Mouse (Mus musculus): ENCODE measurements around the gene Unc79. TPM values are rescaled to one million over a fixed set of nuclear protein-coding genes. Genes with fewer than 3 reads are reported as not detected.

Unc79 gene
- polyA plus RNA-seq, 1 experiment: 0.13 TPM

- no peak for DNase-seq
- Histone ChIP-seq H3K4me1 (ENCODE audit: control insufficient read depth, insufficient read depth, low read length) (no peaks in the 10 kb centered on the region), H3K27ac (ENCODE audit: insufficient read depth, low read depth, low read length) (no peak overlapping the region), H3K4me3 (ENCODE audit: insufficient read depth, low read depth, low read length) (no peak overlapping the region), H3K27me3 (replicated peaks; ENCODE audit: control insufficient read depth, insufficient read depth, low read length) (no peaks in the 10 kb centered on the region; the same call in 1 of the 2 replicates), H3K36me3 (ENCODE audit: control insufficient read depth, insufficient read depth, low read length) (no peaks in the 10 kb centered on the region)
- WGBS: 74% methylated on average over 10 of the region's 10 CpGs
- no peak for TF ChIP-seq CTCF (conservative IDR thresholded peaks at IDR 0.05; ENCODE audit: insufficient read depth, insufficient read length, low read depth, low read length)
- no peak for TF ChIP-seq POLR2A (IDR thresholded peaks at IDR 0.05; ENCODE audit: low read depth, low read length)
Observed at GRCm38 (mm10) chr12:103060791-103061190, 112.1 kb downstream of the Unc79 start.

GRCm38 (mm10) chr12:103062133-103062532 lies 113.5 kb downstream of the Unc79 start:
- H3K27ac ChIP-seq (ENCODE audit: insufficient read depth, low read depth, low read length): no peak overlapping the region
- WGBS: 75% methylated on average over 4 of the region's 4 CpGs
- no peaks in the 10 kb centered on the region for H3K4me1 ChIP-seq (ENCODE audit: control insufficient read depth, insufficient read depth, low read length)
- no peak overlapping the region for H3K4me3 ChIP-seq (ENCODE audit: insufficient read depth, low read depth, low read length)
- H3K27me3 ChIP-seq (replicated peaks; ENCODE audit: control insufficient read depth, insufficient read depth, low read length): no peaks in the 10 kb centered on the region; the same call in 1 of the 2 replicates
- TF ChIP-seq POLR2A (IDR thresholded peaks at IDR 0.05; ENCODE audit: low read depth, low read length): no peak
- no peak for TF ChIP-seq CTCF (conservative IDR thresholded peaks at IDR 0.05; ENCODE audit: insufficient read depth, insufficient read length, low read depth, low read length)
- no peaks in the 10 kb centered on the region for H3K36me3 ChIP-seq (ENCODE audit: control insufficient read depth, insufficient read depth, low read length)
- DNase-seq: no peak

DNA sequence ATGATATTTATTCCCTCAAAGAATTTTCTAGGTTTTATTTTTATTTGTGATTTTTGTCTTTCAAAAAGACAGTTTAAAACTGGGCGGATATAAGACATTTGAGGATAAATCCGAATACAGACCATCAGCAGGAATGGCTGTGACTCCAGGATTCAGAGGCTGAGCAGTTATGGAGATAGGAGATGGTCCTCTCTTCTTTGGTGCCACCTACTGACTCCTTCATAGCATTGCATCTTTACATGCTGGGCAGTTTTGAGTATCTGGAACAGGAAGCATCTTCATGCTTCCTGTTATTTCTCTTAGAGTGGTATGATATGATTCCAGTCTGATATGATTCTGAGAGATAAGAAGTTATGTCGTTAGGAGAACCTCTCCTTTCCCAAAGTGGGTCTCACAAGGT lies 116.3 kb downstream of the Unc79 start:
- no peaks in the 10 kb centered on the region; the same call in 1 of the 2 replicates for H3K27me3 ChIP-seq (replicated peaks; ENCODE audit: control insufficient read depth, insufficient read depth, low read length)
- H3K36me3 ChIP-seq (ENCODE audit: control insufficient read depth, insufficient read depth, low read length): no peaks in the 10 kb centered on the region
- no peak overlapping the region for H3K4me3 ChIP-seq (ENCODE audit: insufficient read depth, low read depth, low read length)
- H3K4me1 ChIP-seq (ENCODE audit: control insufficient read depth, insufficient read depth, low read length): no peaks in the 10 kb centered on the region
- no peak overlapping the region for H3K27ac ChIP-seq (ENCODE audit: insufficient read depth, low read depth, low read length)
- DNase-seq: peak; percentile 44
- TF ChIP-seq CTCF (conservative IDR thresholded peaks at IDR 0.05; ENCODE audit: insufficient read depth, insufficient read length, low read depth, low read length) (peak; percentile 62), POLR2A (IDR thresholded peaks at IDR 0.05; ENCODE audit: low read depth, low read length) (no peak)
- 8% methylated on average over 3 of the region's 3 CpGs for WGBS

DNA sequence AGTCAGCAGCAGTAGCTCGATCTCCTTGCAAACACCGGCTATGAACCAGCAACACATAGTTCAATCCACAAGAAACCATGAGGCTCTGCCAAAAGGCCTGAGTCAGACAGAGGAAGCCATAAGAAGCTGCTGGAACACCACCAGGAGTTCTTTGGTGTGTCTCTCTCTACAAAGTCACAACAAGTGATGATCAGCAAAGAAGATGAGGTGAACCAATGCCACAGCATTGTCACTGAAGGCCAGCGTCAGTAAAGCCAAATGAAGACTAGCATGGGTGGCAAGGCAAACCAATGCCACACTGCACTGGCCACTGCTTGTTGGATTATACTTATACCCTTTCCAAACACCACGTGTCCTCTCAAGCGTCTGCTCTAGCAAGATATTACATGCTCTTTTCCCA lies 119.5 kb downstream of the Unc79 start:
- DNase-seq: no peak
- Histone ChIP-seq H3K27ac (ENCODE audit: insufficient read depth, low read depth, low read length) (no peak overlapping the region), H3K36me3 (ENCODE audit: control insufficient read depth, insufficient read depth, low read length) (no peaks in the 10 kb centered on the region), H3K4me1 (ENCODE audit: control insufficient read depth, insufficient read depth, low read length) (no peaks in the 10 kb centered on the region), H3K27me3 (replicated peaks; ENCODE audit: control insufficient read depth, insufficient read depth, low read length) (no peaks in the 10 kb centered on the region; the same call in 1 of the 2 replicates), H3K4me3 (ENCODE audit: insufficient read depth, low read depth, low read length) (no peak overlapping the region)
- no peak for TF ChIP-seq CTCF (conservative IDR thresholded peaks at IDR 0.05; ENCODE audit: insufficient read depth, insufficient read length, low read depth, low read length)
- TF ChIP-seq POLR2A (IDR thresholded peaks at IDR 0.05; ENCODE audit: low read depth, low read length): no peak
- WGBS: 89% methylated on average over 5 of the region's 5 CpGs

DNA sequence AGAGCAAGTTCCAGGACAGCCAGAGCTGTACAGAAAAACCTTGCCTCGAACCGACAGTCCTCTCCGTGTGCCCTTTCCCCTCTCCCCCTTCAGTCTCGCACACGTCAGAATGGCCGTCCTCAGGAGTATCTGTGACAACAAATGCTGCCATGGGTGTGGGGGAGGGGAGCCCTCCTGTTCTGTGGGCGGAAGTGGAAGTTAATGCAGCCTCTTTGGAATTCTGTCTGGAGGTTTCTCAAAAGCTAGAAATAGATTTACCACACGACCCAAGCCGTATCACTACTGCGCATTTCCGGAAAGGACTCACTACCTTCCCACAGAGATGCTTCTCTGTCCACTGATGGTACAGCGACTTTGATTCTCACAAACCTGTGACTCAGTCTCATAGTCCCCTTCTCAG lies 120.9 kb downstream of the Unc79 start:
- Histone ChIP-seq H3K27ac (ENCODE audit: insufficient read depth, low read depth, low read length) (no peak overlapping the region), H3K36me3 (ENCODE audit: control insufficient read depth, insufficient read depth, low read length) (no peaks in the 10 kb centered on the region), H3K27me3 (replicated peaks; ENCODE audit: control insufficient read depth, insufficient read depth, low read length) (no peaks in the 10 kb centered on the region), H3K4me1 (ENCODE audit: control insufficient read depth, insufficient read depth, low read length) (no peaks in the 10 kb centered on the region), H3K4me3 (ENCODE audit: insufficient read depth, low read depth, low read length) (no peak overlapping the region)
- DNase-seq: no peak
- 38% methylated on average over 12 of the region's 12 CpGs for WGBS
- no peak for TF ChIP-seq POLR2A (IDR thresholded peaks at IDR 0.05; ENCODE audit: low read depth, low read length)
- no peak for TF ChIP-seq CTCF (conservative IDR thresholded peaks at IDR 0.05; ENCODE audit: insufficient read depth, insufficient read length, low read depth, low read length)

GRCm38 (mm10) chr12:103073953-103074352 lies 125.3 kb downstream of the Unc79 start:
- no peak overlapping the region for H3K4me3 ChIP-seq (ENCODE audit: insufficient read depth, low read depth, low read length)
- no peaks in the 10 kb centered on the region for H3K36me3 ChIP-seq (ENCODE audit: control insufficient read depth, insufficient read depth, low read length)
- DNase-seq: no peak
- H3K27me3 ChIP-seq (replicated peaks; ENCODE audit: control insufficient read depth, insufficient read depth, low read length): no peaks in the 10 kb centered on the region
- TF ChIP-seq CTCF (conservative IDR thresholded peaks at IDR 0.05; ENCODE audit: insufficient read depth, insufficient read length, low read depth, low read length) (no peak), POLR2A (IDR thresholded peaks at IDR 0.05; ENCODE audit: low read depth, low read length) (no peak)
- H3K4me1 ChIP-seq (ENCODE audit: control insufficient read depth, insufficient read depth, low read length): no peaks in the 10 kb centered on the region
- 93% methylated on average over 4 of the region's 4 CpGs for WGBS
- no peak overlapping the region for H3K27ac ChIP-seq (ENCODE audit: insufficient read depth, low read depth, low read length)

DNA sequence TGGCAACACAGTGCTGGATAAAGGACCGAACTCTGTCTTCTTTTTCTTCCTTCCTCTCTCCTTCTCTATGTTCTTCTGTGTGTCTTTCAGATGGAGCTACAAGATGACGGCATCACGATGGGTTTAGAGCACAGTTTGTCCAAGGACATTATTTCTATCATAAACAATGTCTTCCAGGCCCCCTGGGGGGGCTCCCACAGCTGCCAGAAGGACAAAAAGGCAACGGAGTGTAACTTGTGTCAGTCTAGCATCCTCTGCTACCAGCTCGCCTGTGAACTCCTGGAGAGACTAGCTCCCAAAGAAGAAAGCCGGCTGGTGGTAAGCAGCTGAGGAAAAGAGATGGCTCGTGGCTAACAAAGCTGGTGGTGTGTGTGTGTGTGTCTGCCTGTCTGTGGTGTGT lies 130.1 kb downstream of the Unc79 start:
- no peaks in the 10 kb centered on the region for H3K27me3 ChIP-seq (replicated peaks; ENCODE audit: control insufficient read depth, insufficient read depth, low read length)
- no peak for DNase-seq
- H3K4me1 ChIP-seq (ENCODE audit: control insufficient read depth, insufficient read depth, low read length): no peaks in the 10 kb centered on the region
- TF ChIP-seq CTCF (conservative IDR thresholded peaks at IDR 0.05; ENCODE audit: insufficient read depth, insufficient read length, low read depth, low read length) (no peak), POLR2A (IDR thresholded peaks at IDR 0.05; ENCODE audit: low read depth, low read length) (no peak)
- 55% methylated on average over 7 of the region's 7 CpGs for WGBS
- no peaks in the 10 kb centered on the region for H3K36me3 ChIP-seq (ENCODE audit: control insufficient read depth, insufficient read depth, low read length)
- H3K27ac ChIP-seq (ENCODE audit: insufficient read depth, low read depth, low read length): no peak overlapping the region
- no peak overlapping the region for H3K4me3 ChIP-seq (ENCODE audit: insufficient read depth, low read depth, low read length)
